Mouse (Mus musculus): ENCODE measurements around the gene Atf3.

The Atf3 gene

DNA sequence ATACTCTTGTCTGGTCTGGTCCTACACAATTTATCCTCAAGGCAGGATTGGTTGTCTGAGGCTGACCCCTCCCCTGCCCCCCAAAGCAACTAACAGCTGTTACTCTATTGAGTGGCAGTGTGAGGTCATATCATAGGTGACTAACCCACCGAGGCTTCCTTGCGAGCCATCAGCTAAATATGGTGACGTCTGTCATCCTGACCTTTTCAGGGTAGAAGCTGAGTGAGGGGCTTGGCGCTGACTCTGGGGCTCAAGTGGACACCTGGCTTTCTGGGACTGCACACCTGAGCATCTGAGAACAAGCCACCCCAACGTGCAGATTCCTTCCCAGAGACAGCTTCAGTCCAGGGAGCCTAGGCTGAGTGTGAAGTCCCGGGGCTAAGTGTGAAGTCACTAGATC is at the start of gene Atf3:
Gene Atf3, minus strand, starts transcription at position 101 of the 400 bp plus-strand sequence.
- DNase-seq, result no peak

DNA sequence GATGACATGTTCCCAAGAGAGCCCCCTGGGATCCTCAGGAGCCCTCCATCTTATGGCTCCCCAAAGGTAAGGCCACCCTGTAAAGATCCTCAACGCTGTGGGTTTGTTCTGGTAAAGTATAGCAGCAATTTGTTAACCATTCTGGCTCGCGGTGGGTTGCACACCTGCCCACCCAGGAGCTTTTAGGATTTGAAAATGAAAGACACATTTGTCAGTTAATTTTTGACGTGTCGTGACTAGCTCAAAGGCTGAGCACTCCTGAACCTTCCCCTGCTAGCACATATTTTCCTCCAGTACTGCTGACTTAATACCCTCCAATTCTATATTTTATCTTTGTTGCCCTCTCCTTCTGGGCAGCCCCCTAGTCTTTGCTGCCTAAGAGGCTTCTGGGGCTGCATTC is 49.3 kb upstream of the Atf3 start:
- DNase-seq, result no peak

DNA sequence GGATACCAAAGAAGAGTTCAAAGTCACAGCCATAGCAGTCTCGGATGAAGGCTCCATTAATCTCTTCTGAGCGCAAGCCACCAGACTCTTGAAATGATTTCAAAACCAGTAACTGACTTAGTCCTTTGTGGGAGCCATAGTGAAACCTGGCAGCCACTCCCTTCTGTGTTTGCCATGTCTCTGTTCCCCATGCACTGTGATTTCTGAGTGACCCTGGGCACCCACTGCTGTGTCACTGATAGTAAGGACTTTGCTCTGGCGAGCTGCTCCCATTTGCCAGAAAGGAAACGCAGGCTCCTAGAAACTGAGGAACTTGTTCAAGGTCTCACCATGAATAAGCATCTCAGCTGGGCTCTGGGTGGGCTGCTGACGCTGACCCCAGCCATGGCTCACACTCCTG is 45.6 kb upstream of the Atf3 start:
- DNase-seq, result no peak

DNA sequence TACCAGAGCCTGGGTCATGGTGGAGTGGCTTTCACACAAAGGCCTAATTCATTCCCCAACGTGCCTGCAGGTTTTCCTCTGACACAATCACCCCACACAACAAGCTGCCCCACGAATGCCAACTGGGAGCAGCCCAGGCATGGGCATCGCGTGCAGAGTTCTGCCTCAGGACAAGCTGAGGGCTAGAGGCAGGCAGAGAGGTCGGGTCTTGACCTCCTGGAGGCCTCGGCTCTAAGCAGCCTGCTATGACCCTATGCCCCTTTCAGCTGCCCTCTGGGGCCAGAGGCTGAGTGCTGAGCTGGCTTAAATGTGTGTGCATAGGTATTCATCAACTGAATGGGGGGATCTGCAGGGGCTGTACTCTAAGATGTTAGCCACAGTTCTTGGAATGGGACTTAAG is 44.0 kb upstream of the Atf3 start:
- DNase-seq, result no peak

DNA sequence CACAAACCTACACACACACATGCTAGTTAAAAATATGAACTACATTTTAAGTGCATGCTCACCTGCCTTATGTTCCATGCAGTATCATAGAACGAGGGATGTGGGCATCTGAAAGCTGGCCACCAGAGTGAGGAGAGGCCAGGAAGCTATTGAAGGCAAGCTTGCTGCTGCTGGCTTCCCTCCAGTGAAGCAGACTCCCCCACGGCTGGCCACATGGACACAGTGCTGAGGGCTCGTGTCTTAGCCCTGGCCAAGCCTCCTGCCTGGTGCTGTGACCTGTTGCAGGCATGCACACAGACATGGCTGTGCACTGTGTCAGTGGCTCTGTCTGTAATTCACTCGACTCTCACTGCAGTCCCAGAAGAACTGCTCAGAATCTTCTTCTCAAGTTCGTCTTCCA is 41.8 kb upstream of the Atf3 start:
- no peak for DNase-seq

DNA sequence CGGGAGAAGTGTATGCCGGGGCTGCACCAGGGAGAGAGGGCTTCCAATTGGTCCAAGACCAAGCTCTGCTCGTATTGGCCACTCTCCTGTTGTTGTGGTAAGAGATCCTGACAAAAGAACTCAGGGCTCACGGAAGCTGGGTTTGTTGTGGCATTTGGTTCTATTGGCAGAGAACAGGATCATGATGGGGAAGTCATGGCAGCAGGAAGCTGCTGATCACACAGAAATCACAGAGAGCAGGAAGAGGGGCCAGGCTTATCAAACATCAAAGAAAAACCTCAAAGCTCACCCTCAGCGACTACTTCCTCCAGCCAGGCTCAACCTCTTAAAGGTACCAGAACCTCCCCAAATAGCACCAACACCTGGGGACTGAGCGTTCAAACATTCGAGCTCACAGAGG is 41.3 kb upstream of the Atf3 start:
- DNase-seq, result no peak

DNA sequence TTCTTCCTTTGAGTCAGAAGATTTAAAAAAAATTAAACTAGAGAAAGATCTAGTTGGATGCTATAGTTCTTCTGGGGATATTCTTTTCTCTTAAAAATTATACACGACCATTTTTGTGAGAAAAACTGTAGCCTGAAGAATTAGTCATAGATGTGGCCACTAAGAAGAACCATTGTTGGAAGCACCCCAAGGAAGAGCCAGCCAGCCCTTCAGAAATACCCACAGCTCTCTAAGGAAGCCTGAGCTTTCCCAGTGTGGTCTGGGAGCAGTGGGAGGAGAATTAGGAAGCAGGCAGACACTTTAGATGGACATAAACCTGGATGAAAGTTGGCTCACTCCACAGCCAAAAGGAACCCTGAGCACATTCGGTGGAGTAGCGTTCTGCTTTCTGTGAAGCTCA is 40.7 kb upstream of the Atf3 start:
- no peak for DNase-seq

DNA sequence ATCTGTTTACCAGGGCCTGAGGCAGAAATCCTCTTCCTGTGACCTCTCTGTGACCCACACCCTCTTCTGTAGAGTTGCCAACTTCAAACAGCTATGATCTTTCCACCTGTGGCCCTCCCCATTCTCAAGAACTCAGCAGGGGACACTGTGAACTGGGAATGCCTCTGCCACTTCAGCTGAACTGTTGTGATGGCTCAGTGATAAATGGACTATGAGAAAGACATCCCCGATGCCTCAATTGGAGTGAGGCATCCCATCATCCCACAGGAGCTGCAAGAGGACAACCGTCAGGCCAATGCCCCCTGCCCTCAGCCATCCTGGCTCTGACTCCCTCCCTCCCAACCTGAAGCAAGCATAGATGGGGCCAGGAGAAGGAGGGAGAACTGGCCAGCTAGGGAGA is 40.1 kb upstream of the Atf3 start:
- DNase-seq, result no peak

DNA sequence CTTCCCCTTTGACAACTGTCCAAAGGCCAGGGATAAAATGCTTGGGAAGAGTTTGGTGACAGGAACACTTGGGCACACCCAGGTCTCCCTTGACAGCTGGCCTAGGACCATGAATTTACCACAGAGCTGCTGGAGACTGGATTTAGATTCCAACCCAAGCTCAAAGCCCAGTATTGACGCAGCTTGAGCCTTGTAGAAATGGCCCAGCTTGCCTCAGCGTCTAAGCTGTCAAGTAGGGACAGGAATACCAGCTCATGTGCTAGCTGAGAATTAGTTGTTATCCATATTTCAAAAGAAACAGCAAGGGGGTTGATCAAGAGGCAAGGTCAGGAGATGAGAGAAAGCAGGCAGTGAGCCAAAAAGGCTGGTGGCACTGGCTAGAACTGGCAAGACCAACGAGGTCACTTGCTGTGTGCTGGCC is 39.5 kb upstream of the Atf3 start:
- DNase-seq, result no peak

DNA sequence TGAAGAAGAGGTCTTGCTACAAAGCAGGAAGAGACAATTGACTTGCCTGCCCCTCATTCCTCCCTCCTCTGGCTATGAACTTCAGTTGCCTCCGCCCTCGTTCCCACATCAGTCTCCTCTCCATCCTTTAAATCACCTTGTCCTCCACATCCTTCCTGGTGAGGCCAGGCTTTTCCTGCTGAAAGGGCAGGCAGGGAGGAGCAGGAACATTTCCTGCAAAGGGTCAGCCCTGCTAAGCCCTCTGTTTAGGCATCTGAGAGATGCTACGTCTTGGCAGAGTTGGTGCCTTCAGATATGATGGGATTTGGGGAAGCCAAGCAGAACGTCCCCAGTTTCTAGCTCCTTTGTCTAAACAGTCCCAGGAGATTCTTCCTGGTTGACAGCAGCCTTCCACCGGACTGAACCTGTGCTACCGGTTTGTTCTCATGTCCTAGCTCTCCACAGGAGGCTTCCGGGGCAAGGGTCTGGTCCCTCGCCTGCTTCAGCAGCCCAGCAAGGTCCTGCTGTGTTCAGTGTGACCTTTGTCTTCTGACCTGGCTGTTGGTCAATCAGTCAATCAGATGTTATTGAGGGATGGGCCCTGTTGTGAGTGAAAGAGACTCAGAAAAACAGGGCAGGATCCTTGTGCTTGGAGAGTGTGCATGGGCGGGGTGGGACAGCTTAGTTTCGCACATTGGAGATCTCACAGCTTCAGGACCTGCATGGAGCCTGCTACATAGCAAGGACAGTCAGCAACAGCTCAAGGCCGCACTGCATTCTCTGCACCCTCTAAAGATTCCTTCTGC is 38.9 kb upstream of the Atf3 start:
- no peak for DNase-seq

DNA sequence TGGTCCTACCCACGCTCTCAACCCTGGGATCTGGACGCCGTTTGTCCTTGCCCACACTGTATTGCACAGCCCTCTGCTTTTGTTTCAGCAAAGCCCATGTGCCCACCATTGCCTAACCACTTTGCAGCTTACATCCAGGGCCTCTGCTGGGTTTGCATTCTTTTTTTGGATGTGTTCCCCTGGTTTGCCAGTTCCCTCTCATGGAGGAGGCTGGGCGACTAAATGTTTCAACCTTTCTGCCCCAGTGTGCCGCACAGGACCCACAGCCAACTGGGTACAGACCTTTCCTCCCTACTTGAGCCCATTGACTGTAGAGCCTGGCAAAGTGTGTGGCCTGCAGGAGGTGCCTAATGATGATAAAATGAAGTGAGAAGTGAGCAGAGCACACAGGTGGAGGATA is 38.3 kb upstream of the Atf3 start:
- DNase-seq, result no peak

DNA sequence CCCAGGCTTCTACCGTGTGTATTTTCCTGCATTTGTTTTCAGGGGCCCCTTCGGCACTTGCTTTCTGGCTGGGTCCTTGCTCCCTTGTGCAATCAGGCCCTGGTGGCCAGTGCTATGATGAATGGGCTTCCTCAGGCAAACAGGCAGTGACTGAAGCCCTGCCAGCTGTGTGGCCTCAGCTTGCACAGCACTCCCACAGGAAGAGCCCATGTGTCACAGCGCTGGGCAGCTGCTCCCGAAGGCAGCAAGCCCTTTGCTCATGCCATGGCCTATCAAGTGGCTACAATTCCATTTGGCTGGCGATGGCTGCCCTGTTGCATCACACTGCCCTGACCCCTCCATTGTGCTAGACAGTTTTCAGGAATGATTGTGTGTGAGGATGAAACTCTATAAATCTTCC is 36.6 kb upstream of the Atf3 start:
- no peak for DNase-seq

DNA sequence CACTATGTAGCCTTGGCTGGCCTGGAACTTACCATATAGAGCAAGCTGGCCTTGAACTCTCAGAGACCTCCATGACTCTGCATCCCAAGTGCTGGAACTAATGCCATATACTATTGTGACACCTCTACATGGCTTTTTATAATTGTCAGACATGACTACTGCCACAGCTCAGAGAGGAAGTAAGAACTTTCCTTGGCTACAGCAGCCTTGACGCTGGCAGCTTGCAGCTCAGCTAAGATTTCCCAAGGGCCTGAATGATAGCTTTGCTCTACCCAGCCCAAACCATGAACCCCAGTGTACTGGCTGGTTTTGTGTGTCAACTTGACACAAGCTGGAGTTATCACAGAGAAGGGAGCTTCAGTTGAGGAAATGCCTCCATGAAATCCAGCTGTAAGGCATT is 35.8 kb upstream of the Atf3 start:
- DNase-seq, result no peak

DNA sequence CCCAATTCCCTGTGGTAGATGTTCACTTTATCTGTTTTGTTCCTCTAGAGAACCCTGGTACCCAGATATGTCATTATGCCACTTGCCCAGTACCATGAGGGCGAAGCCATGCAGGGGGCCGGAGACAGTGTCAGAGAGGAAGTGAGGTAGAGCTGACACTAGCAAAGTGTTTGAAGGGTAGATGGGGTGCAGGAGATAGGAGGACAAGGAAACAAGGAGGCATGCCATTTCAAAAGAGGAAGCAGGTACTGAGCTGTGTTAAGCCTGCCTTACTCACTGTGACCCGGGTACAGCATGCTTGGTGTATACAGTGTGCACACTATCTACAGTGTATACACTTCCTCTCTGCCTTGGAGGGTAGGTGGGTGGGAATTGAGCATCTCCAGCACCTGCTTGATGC is 32.1 kb upstream of the Atf3 start:
- no peak for DNase-seq

DNA sequence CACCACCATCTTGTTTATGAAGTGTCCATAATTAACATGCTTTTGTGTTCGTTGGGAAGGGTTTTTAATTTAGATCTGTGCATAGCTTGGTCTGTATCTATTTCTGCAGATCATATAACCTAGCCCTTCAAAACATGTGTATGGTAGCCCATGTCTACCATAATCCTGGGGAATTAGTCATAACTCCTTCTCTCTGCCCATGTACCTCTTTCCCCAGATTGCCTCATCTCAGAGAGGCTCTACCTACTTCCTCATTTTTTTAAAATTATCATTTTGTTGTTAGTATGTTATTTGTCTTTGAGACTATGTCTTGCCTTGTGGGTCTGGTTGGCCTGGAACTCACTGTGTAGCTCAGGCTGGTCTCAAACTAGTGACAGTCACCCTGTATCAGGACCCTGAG is 30.6 kb upstream of the Atf3 start:
- no peak for DNase-seq

DNA sequence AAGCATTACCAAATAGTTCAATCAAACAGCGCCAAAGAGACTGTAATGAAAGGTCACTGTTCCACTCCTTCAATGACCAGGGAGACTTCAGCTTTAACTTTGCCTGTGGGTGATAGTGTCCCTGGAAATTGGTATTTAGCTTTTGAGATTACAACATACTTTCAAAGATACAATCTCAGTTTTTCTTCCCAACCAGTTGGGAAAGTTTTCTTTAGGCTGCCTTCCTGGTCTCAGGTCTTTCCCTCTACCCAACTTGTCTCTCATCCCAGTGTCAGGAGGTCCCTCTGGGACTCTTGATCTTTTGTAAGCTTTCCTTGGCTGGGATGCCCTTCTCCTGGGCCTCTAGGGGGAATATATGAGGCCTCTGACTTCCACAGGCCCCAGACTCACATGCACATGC is 29.7 kb upstream of the Atf3 start:
- no peak for DNase-seq

DNA sequence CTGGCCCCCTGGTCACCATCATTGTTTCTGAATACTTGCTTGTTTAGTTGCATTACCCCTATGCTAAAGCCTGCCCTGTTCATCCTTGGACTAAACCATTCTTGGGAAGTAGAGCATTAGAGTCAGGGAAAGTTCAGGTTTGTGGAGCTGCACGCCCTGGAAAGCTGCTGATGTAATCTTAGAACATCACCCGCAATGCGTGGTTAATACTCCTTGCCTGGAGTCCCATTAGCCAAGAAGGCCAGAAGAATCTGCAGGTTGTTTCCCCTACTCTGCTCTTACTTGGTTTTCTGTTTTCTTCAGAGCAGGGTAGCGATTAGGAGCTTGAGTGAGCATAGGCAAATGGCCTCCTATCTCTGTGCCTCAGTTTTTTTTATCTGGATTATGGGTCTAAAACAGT is 26.0 kb upstream of the Atf3 start:
- no peak for DNase-seq

DNA sequence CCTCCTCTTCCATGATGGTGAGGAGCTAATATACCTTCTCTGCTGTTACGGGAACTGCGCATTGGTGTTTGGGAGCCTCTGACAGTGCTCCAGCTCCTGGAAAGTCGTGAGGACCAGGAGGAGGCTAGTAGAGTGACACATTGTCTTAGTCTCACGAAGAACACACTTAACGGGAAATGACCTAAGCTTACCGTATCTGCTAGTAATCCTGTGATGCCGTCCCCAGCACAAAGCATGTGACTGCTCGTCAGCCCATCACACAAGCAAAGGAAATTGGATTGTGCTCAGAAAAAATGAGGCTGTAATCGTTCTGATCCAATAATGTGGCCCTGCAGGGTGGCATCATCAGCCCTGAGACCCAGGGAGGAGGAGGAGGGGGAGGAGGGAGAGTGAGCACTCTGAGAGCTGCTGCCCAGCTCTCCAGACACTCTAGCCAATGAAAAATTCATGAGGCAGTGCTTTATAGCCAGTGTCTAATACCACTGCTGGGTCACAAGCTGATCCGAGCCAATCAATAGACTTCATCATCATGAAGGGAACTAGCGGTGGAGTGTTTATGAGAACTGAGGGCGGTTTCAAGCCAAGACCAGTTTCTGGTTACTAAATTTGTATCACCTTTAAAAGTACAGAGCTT is 24.3 kb upstream of the Atf3 start:
- DNase-seq, result no peak

DNA sequence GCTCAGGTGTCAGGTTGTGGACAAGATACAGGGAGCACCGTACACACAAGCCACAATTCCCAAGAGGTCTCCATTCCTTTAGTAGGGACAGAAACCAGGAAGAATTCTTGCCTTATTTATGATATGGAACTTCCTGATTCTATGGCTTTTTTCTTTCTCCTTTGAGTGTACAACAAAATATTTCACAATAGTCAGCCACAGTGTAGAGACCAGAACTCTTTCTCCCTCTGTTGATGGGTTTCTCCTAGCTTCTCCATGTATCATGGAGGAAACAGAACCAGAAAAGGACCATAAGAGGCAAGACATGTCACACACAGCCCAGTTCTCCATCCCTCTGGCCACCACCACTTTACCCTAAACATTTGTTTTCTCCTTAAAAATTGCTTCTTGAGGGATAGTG is 23.7 kb upstream of the Atf3 start:
- DNase-seq, result no peak

DNA sequence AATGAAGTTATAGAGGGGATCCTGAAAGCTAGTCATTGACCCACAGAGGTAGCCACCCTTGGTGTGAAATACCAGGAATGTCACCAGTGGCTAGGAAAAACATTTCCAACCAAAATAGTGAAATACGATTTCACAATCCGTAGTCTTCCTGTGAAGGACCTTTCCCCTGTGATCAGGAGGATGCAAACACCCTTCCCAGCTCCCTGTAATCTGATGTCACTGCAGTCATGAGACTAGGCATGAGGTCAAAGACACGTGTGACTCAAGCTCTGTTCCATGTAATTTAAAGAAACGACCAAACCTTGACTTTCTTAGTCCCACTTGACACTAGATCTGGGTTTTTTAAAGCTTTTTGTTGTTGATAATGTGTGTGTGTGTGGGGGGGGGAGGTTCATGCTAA is 21.8 kb upstream of the Atf3 start:
- DNase-seq, result no peak

DNA sequence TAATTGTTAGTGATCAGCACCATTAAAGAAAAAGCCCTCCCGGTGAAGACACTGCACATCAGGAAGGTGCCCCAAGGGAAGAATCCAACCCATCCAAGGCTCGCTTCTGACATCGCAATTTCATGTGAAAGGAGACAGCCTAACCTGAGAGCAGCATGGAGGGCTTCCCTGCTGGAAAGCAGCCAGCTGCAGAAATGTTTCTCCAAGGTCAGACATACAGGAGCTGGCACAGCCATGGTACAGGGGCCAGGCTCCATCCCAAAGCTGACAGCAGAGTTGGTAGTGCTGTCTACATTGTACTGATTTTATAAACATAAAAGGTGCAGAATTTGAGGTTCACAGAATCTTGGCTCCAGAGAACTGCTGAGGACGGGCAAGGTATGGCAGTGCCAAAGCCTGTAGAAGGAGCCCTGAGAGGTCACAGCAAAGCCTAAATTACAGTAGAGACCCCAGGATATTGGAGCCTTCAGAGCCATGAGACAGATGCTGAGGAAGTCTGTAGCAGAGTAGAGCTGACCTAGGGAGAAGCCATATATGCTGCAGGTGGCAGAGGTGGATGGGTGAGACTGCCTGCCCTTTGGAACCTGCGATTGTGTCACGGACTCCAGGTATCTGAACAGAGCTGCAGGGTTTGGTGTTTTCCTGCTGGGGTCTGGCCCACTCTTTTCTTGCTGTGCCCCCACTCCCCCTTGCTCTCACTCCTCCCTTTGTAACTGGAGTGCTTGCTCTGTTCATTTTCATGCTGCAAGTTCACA is 18.1 kb upstream of the Atf3 start:
- no peak for DNase-seq

DNA sequence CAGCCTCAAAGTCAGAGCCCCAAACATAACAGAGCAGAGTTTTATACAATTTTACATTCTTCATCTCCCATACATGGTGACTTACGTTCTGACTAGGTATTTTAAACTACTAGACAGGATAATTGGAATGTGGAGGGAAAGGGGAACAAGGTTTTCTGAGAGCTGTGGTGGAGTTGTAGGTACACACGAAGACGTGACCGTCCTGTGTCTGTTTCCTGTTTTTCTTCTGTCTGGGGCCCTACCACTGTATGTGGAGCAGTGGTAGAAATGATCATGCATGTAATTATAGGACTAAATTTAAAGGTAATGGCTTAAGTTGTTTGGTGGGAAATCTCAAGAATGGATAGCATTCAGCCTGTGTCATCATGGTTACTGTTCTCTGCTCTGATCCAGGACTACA is 17.0 kb upstream of the Atf3 start:
- DNase-seq, result no peak

DNA sequence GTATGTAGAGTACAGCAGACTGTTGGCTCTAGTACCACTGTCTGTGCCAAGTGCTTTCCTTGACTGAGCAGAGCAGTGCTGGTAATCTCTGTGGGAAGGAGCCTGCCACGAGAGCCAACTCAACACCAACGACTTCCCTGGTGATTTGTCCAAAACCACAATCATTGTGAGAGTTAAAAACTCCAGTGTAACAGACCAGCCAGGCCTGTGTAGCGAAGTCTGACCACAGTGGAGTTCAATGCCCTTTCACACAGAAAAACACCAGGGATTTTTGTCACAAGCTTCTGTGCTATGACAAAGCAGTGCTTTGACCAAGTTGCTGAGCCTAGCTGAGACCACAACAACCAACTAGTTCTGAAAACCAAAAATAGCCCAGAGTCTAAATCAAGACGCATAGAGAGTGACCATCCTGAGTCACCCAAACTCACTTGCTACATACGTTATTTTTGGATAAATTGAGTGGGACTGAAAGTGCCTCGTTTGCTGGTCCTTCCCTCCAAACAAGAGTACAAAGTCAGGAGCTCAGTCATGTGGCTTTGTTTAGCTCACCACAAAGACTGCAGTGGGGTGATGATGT is 12.6 kb upstream of the Atf3 start:
- DNase-seq, result no peak

DNA sequence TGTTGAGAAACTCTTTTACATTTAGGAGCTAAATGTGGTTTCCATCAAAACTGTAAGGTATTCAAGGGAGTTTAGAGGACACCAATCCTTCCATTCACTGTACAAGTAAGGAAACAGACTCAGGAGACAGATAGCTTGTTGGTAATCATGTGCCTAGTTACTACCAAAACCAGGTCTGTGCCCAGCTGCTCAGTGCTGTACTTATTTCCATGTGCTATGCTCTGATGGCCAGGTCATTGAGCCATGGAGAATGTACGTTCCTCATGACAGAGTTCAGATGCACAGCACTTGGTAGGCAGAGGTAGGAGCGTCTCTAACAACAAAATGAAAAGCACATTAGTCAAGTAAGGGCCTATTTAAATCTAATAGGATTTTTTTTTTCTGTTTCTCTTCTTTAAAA is 8.7 kb upstream of the Atf3 start:
- DNase-seq, result no peak
